Mouse (Mus musculus) lung, embryonic 16.5 days (tissue): Measurements from ENCODE around the gene Chil1. TPM values are rescaled to one million over a fixed set of nuclear protein-coding genes. Genes with fewer than 3 reads are reported as not detected.

Experiments used
- ATAC-seq: fragments of 200-750 bp; cut with Nextera tagmentation; 2 replicates; pipeline ENCODE4 v1.8.0; 2017; ENCODE audit warnings: low read depth, mild to moderate bottlenecking, moderate library complexity
- H3K27ac ChIP-seq: fragments of 300-500 bp; sonication (generic); 2 replicates; pipeline ENCODE4 v1.5.1; 2014; ENCODE audit warnings: mild to moderate bottlenecking, control low read depth, low read length
- H3K27me3 ChIP-seq: fragments of 300-500 bp; sonication (generic); 2 replicates; pipeline ENCODE4 v1.6.1; 2014; ENCODE audit warnings: low read depth, low read length, mixed read lengths; ENCODE audit not compliant: control insufficient read depth, insufficient read depth
- H3K36me3 ChIP-seq: fragments of 300-500 bp; sonication (generic); 2 replicates; pipeline ENCODE4 v1.6.1; 2014; ENCODE audit warnings: low read length; ENCODE audit not compliant: control insufficient read depth, insufficient read depth
- H3K4me1 ChIP-seq: fragments of 300-500 bp; sonication (generic); replicated peaks from 2 replicates; pipeline ENCODE4 v1.6.1; 2014; ENCODE audit warnings: low read length, mixed read lengths; ENCODE audit not compliant: control insufficient read depth, insufficient read depth
- H3K4me2 ChIP-seq: fragments of 300-500 bp; sonication (generic); 2 replicates; pipeline ENCODE4 v1.6.1; 2014; ENCODE audit warnings: low read depth, low read length, control low read depth
- H3K4me3 ChIP-seq: fragments of 300-500 bp; sonication (generic); 2 replicates; pipeline ENCODE4 v1.5.1; 2014; ENCODE audit warnings: mild to moderate bottlenecking, low read length, control low read depth
- H3K9ac ChIP-seq: fragments of 300-500 bp; sonication (generic); 2 replicates; pipeline ENCODE4 v1.6.1; 2014; ENCODE audit warnings: low read length, control low read depth
- H3K9me3 ChIP-seq: fragments of 300-500 bp; sonication (generic); 2 replicates; pipeline ENCODE4 v1.6.1; 2016; ENCODE audit warnings: low read length; ENCODE audit not compliant: control insufficient read depth
- WGBS: fragments of 180-500 bp; shearing (Covaris S2); extraction: QIAGEN DNeasy Blood & Tissue Kit; methylation state at CpG from one replicate; pipeline ENCODE4 v1.1.7; 2014; 5-methylcytosine and 5-hydroxymethylcytosine counted together
- polyA plus RNA-seq: library from polyadenylated mRNA; unstranded; fragments of >200 nt; fragmentation: Nextera tagmentation; extraction: Ambion mirVana; gene quantifications from 2 replicates; pipeline ENCODE4 v1.2.1, GENCODE M21; 2015

Gene Chil1
- polyA plus RNA-seq, 1 experiment from 2014 or later: 1.2 TPM

GRCm38 (mm10) chr1:134219608-134220007 is 37.6 kb downstream of the Chil1 start:
- Histone ChIP-seq H3K36me3 (no peaks in the 10 kb centered on the region), H3K9me3 (no peaks in the 10 kb centered on the region), H3K4me3 (no peak overlapping the region), H3K27ac (no peak overlapping the region), H3K27me3 (no peaks in the 10 kb centered on the region), H3K4me2 (no peak overlapping the region), H3K9ac (no peak overlapping the region), H3K4me1 (peaks cover 8% of the 10 kb centered on the region; the same call in 1 of the 2 replicates)
- WGBS: 85% methylated on average over 5 of the region's 5 CpGs
- no peak for ATAC-seq

GRCm38 (mm10) chr1:134221172-134221571 is 39.2 kb downstream of the Chil1 start:
- no peak for ATAC-seq
- H3K4me1 ChIP-seq: peaks cover 8% of the 10 kb centered on the region; the same call in 1 of the 2 replicates
- no peak overlapping the region for H3K4me2 ChIP-seq
- no peaks in the 10 kb centered on the region for H3K27me3 ChIP-seq
- H3K36me3 ChIP-seq: no peaks in the 10 kb centered on the region
- no peak overlapping the region for H3K9ac ChIP-seq
- no peaks in the 10 kb centered on the region for H3K9me3 ChIP-seq
- WGBS: 64% methylated on average over 1 of the region's 1 CpGs
- no peak overlapping the region for H3K27ac ChIP-seq
- H3K4me3 ChIP-seq: no peak overlapping the region

- Histone ChIP-seq H3K9ac (no peak overlapping the region), H3K4me2 (no peak overlapping the region), H3K4me1 (peaks cover 7% of the 10 kb centered on the region; the same call in 1 of the 2 replicates), H3K36me3 (no peaks in the 10 kb centered on the region), H3K4me3 (no peak overlapping the region), H3K27me3 (no peaks in the 10 kb centered on the region), H3K9me3 (no peaks in the 10 kb centered on the region), H3K27ac (no peak overlapping the region)
- ATAC-seq: peak; percentile 77
- WGBS: 34% methylated on average over 8 of the region's 8 CpGs
Observed at GRCm38 (mm10) chr1:134222122-134223055, 40.4 kb downstream of the Chil1 start.

- Histone ChIP-seq H3K9ac (no peak overlapping the region), H3K9me3 (no peaks in the 10 kb centered on the region), H3K36me3 (no peaks in the 10 kb centered on the region), H3K4me3 (no peak overlapping the region), H3K4me1 (peaks cover 5% of the 10 kb centered on the region; the same call in 1 of the 2 replicates), H3K27ac (no peak overlapping the region), H3K4me2 (no peak overlapping the region), H3K27me3 (no peaks in the 10 kb centered on the region)
- ATAC-seq: no peak
- WGBS: 66% methylated on average over 12 of the region's 12 CpGs
Observed at GRCm38 (mm10) chr1:134224649-134225227, 42.8 kb downstream of the Chil1 start.

- H3K36me3 ChIP-seq: no peaks in the 10 kb centered on the region
- H3K4me3 ChIP-seq: no peak overlapping the region
- WGBS: 92% methylated on average over 5 of the region's 5 CpGs
- peaks cover 5% of the 10 kb centered on the region; the same call in 1 of the 2 replicates for H3K4me1 ChIP-seq
- no peak overlapping the region for H3K9ac ChIP-seq
- no peak overlapping the region for H3K27ac ChIP-seq
- no peaks in the 10 kb centered on the region for H3K27me3 ChIP-seq
- no peaks in the 10 kb centered on the region for H3K9me3 ChIP-seq
- no peak for ATAC-seq
- no peak overlapping the region for H3K4me2 ChIP-seq
Observed at GRCm38 (mm10) chr1:134225375-134225774, 43.4 kb downstream of the Chil1 start.

GRCm38 (mm10) chr1:134226739-134227138 is 44.8 kb downstream of the Chil1 start:
- H3K9me3 ChIP-seq: no peaks in the 10 kb centered on the region
- no peak overlapping the region for H3K4me3 ChIP-seq
- H3K36me3 ChIP-seq: no peaks in the 10 kb centered on the region
- H3K27me3 ChIP-seq: no peaks in the 10 kb centered on the region
- WGBS: 49% methylated on average over 8 of the region's 8 CpGs
- no peak for ATAC-seq
- no peak overlapping the region for H3K27ac ChIP-seq
- H3K9ac ChIP-seq: no peak overlapping the region
- H3K4me1 ChIP-seq: peaks cover 5% of the 10 kb centered on the region; the same call in 1 of the 2 replicates
- H3K4me2 ChIP-seq: no peak overlapping the region

GRCm38 (mm10) chr1:134229806-134230575 is 48.0 kb downstream of the Chil1 start:
- H3K4me1 ChIP-seq: peaks cover 7% of the 10 kb centered on the region

GRCm38 (mm10) chr1:134230638-134231228 is 48.8 kb downstream of the Chil1 start:
- no peak overlapping the region for H3K4me3 ChIP-seq
- H3K36me3 ChIP-seq: no peaks in the 10 kb centered on the region
- H3K27me3 ChIP-seq: peaks cover 20% of the 10 kb centered on the region
- 75% methylated on average over 10 of the region's 10 CpGs for WGBS
- H3K9me3 ChIP-seq: no peaks in the 10 kb centered on the region
- no peak overlapping the region for H3K4me2 ChIP-seq
- no peak for ATAC-seq
- H3K9ac ChIP-seq: no peak overlapping the region
- peaks cover 11% of the 10 kb centered on the region for H3K4me1 ChIP-seq
- no peak overlapping the region for H3K27ac ChIP-seq

More at GRCm38 (mm10) chr1:134229806-134230575, 48.0 kb downstream of the Chil1 start:
- no peak for ATAC-seq
- no peak overlapping the region for H3K4me3 ChIP-seq
- H3K27me3 ChIP-seq: peaks cover 15% of the 10 kb centered on the region
- WGBS: 69% methylated on average over 5 of the region's 5 CpGs
- H3K4me2 ChIP-seq: no peak overlapping the region
- no peaks in the 10 kb centered on the region for H3K9me3 ChIP-seq
- H3K36me3 ChIP-seq: no peaks in the 10 kb centered on the region
- no peak overlapping the region for H3K27ac ChIP-seq
- no peak overlapping the region for H3K9ac ChIP-seq
